Mouse (Mus musculus): ENCODE results near the gene Gm49405. TPM values are rescaled to one million over a fixed set of nuclear protein-coding genes. Genes with fewer than 3 reads are reported as not detected.
"Not testable (repeated sequence)": the region's sequence is repeated elsewhere in the genome, so short reads cannot be mapped to it uniquely, and the experiment has no call there.

Gene Gm49405
- polyA plus RNA-seq, 1 experiment, result 4.8 TPM

- H3K27ac ChIP-seq (ENCODE audit: insufficient read depth, low read length), result no peak overlapping the region
- H3K4me3 ChIP-seq (replicated peaks; ENCODE audit: insufficient read depth, low read depth, low read length), result no peak overlapping the region
- no peak for DNase-seq
- no peaks in the 10 kb centered on the region for H3K27me3 ChIP-seq (ENCODE audit: control insufficient read depth, insufficient read depth, low read length)
- peaks cover 7% of the 10 kb centered on the region; the same call in 1 of the 2 replicates for H3K4me1 ChIP-seq (ENCODE audit: control insufficient read depth, insufficient read depth, low read length)
- no peak for TF ChIP-seq CTCF (IDR thresholded peaks at IDR 0.05; ENCODE audit: borderline replicate concordance, insufficient read depth, low read depth, low read length)
- TF ChIP-seq POLR2A (IDR thresholded peaks at IDR 0.05; ENCODE audit: borderline replicate concordance, insufficient read depth, low read length), result no peak
Observed at GRCm38 (mm10) chr19:3959030-3959429, 41.4 kb upstream of the Gm49405 start.

- no peak overlapping the region for H3K4me3 ChIP-seq (replicated peaks; ENCODE audit: insufficient read depth, low read depth, low read length)
- no peak for TF ChIP-seq POLR2A (IDR thresholded peaks at IDR 0.05; ENCODE audit: borderline replicate concordance, insufficient read depth, low read length)
- no peak for DNase-seq
- H3K27me3 ChIP-seq (ENCODE audit: control insufficient read depth, insufficient read depth, low read length), result no peaks in the 10 kb centered on the region
- WGBS, result 91% methylated on average over 5 of the region's 5 CpGs
- H3K4me1 ChIP-seq (ENCODE audit: control insufficient read depth, insufficient read depth, low read length), result peaks cover 7% of the 10 kb centered on the region; the same call in 1 of the 2 replicates
- H3K27ac ChIP-seq (ENCODE audit: insufficient read depth, low read length), result no peak overlapping the region
Observed at GRCm38 (mm10) chr19:3960211-3960610, 40.2 kb upstream of the Gm49405 start.

- not testable (repeated sequence) for H3K27me3 ChIP-seq (ENCODE audit: control insufficient read depth, insufficient read depth, low read length); H3K27ac ChIP-seq (ENCODE audit: insufficient read depth, low read length); H3K4me1 ChIP-seq (ENCODE audit: control insufficient read depth, insufficient read depth, low read length); DNase-seq; H3K4me3 ChIP-seq (replicated peaks; ENCODE audit: insufficient read depth, low read depth, low read length)
- 40% methylated on average over 6 of the region's 6 CpGs for WGBS
Observed at GRCm38 (mm10) chr19:3961805-3962204, 38.6 kb upstream of the Gm49405 start.

- 27% methylated on average over 2 of the region's 2 CpGs for WGBS
- Histone ChIP-seq H3K27ac (ENCODE audit: insufficient read depth, low read length) (no peak overlapping the region), H3K4me1 (ENCODE audit: control insufficient read depth, insufficient read depth, low read length) (0 out of 2 replicates have a peak, but pooled peaks cover 4% of the 10 kb centered on the region), H3K27me3 (ENCODE audit: control insufficient read depth, insufficient read depth, low read length) (no peaks in the 10 kb centered on the region), H3K4me3 (replicated peaks; ENCODE audit: insufficient read depth, low read depth, low read length) (no peak overlapping the region)
- TF ChIP-seq CTCF (IDR thresholded peaks at IDR 0.05; ENCODE audit: borderline replicate concordance, insufficient read depth, low read depth, low read length) (no peak), POLR2A (IDR thresholded peaks at IDR 0.05; ENCODE audit: borderline replicate concordance, insufficient read depth, low read length) (no peak)
- no peak for DNase-seq
Observed at GRCm38 (mm10) chr19:3962469-3962868, 38.0 kb upstream of the Gm49405 start.

- DNase-seq, result no peak
- Histone ChIP-seq H3K27me3 (ENCODE audit: control insufficient read depth, insufficient read depth, low read length) (no peaks in the 10 kb centered on the region), H3K27ac (ENCODE audit: insufficient read depth, low read length) (no peak overlapping the region), H3K4me3 (replicated peaks; ENCODE audit: insufficient read depth, low read depth, low read length) (no peak overlapping the region), H3K4me1 (ENCODE audit: control insufficient read depth, insufficient read depth, low read length) (no peaks in the 10 kb centered on the region)
- 66% methylated on average over 4 of the region's 4 CpGs for WGBS
- no peak for TF ChIP-seq CTCF (IDR thresholded peaks at IDR 0.05; ENCODE audit: borderline replicate concordance, insufficient read depth, low read depth, low read length)
Observed at GRCm38 (mm10) chr19:3964030-3964429, 36.4 kb upstream of the Gm49405 start.

- WGBS, result 61% methylated on average over 11 of the region's 11 CpGs
- DNase-seq, result no peak
- TF ChIP-seq CTCF (IDR thresholded peaks at IDR 0.05; ENCODE audit: borderline replicate concordance, insufficient read depth, low read depth, low read length) (no peak), POLR2A (IDR thresholded peaks at IDR 0.05; ENCODE audit: borderline replicate concordance, insufficient read depth, low read length) (no peak)
- no peaks in the 10 kb centered on the region for H3K4me1 ChIP-seq (ENCODE audit: control insufficient read depth, insufficient read depth, low read length)
- H3K27ac ChIP-seq (ENCODE audit: insufficient read depth, low read length), result no peak overlapping the region
- H3K4me3 ChIP-seq (replicated peaks; ENCODE audit: insufficient read depth, low read depth, low read length), result no peak overlapping the region
- H3K27me3 ChIP-seq (ENCODE audit: control insufficient read depth, insufficient read depth, low read length), result no peaks in the 10 kb centered on the region
Observed at GRCm38 (mm10) chr19:3966330-3967075, 33.9 kb upstream of the Gm49405 start.

- TF ChIP-seq POLR2A (IDR thresholded peaks at IDR 0.05; ENCODE audit: borderline replicate concordance, insufficient read depth, low read length), result no peak
- TF ChIP-seq CTCF (IDR thresholded peaks at IDR 0.05; ENCODE audit: borderline replicate concordance, insufficient read depth, low read depth, low read length), result no peak
- no peaks in the 10 kb centered on the region for H3K27me3 ChIP-seq (ENCODE audit: control insufficient read depth, insufficient read depth, low read length)
- WGBS, result 80% methylated on average over 3 of the region's 3 CpGs
- no peak overlapping the region for H3K4me3 ChIP-seq (replicated peaks; ENCODE audit: insufficient read depth, low read depth, low read length)
- no peaks in the 10 kb centered on the region for H3K4me1 ChIP-seq (ENCODE audit: control insufficient read depth, insufficient read depth, low read length)
- no peak for DNase-seq
- no peak overlapping the region for H3K27ac ChIP-seq (ENCODE audit: insufficient read depth, low read length)
Observed at GRCm38 (mm10) chr19:3967258-3967657, 33.2 kb upstream of the Gm49405 start.

- H3K27me3 ChIP-seq (ENCODE audit: control insufficient read depth, insufficient read depth, low read length), result no peaks in the 10 kb centered on the region
- no peak within 1 kb of the TSS for H3K27ac ChIP-seq (ENCODE audit: insufficient read depth, low read length)
- no peak within 1 kb of the TSS for H3K4me3 ChIP-seq (replicated peaks; ENCODE audit: insufficient read depth, low read depth, low read length)
- H3K4me1 ChIP-seq (ENCODE audit: control insufficient read depth, insufficient read depth, low read length), result no peaks in the 10 kb centered on the region
- DNase-seq, result no peak
- TF ChIP-seq CTCF (IDR thresholded peaks at IDR 0.05; ENCODE audit: borderline replicate concordance, insufficient read depth, low read depth, low read length), result no peak
- no peak for TF ChIP-seq POLR2A (IDR thresholded peaks at IDR 0.05; ENCODE audit: borderline replicate concordance, insufficient read depth, low read length)
- 45% methylated on average over 9 of the region's 9 CpGs for WGBS
Observed at GRCm38 (mm10) chr19:3972229-3972628, 28.2 kb upstream of the Gm49405 start, which contains the start of gene Aldh3b2. TSS of gene Aldh3b2 (plus strand) at chr19:3972328.

GRCm38 (mm10) chr19:3974608-3975007, 25.8 kb upstream of the Gm49405 start:
- WGBS, result 57% methylated on average over 6 of the region's 6 CpGs
- not testable (repeated sequence) for DNase-seq; H3K27ac ChIP-seq (ENCODE audit: insufficient read depth, low read length)

More at GRCm38 (mm10) chr19:3974608-3975007, 25.8 kb upstream of the Gm49405 start:
- not testable (repeated sequence) for H3K4me1 ChIP-seq (ENCODE audit: control insufficient read depth, insufficient read depth, low read length); H3K27me3 ChIP-seq (ENCODE audit: control insufficient read depth, insufficient read depth, low read length); H3K4me3 ChIP-seq (replicated peaks; ENCODE audit: insufficient read depth, low read depth, low read length)
